Mouse (Mus musculus): ENCODE measurements around the gene Slc9a5.

The Slc9a5 gene

DNA sequence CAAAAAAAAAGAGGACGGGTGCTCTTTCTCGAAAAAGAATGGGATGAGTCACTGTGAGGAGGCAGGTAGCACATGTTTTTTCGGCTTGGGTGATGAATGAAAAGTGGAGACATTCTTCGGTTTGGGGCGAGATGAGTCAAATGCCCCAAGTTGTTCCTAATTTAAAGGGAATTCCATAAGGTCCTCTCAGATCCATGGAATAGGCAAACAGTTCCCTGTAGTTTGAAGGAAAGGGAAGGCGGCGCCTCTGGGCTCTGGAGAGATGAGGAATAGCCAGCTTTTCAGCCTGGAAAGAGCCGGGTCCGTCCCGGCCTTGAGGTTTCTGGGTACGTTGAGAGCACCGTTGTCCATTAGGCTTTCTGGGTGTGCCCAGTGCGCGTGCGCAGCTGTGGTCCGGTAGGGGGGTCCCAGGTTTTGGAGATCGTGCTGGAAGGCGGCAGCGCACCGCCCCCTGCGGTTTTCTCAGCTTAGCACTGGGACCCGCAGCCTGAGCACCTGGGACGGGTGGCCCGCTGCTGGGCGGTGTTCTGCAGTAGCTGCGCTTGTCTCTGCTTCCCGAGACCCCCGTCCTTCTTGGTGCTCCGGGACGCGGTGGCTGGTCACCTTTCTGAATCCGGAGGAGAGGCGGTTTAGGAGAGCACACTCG is at the start of gene Slc9a5:
Slc9a5 (plus strand) TSS at position 394 of the 646 bp plus-strand sequence.
- ATAC-seq (ENCODE audit: low TSS enrichment), result peak; percentile 10; the same call in 1 of the 2 replicates

DNA sequence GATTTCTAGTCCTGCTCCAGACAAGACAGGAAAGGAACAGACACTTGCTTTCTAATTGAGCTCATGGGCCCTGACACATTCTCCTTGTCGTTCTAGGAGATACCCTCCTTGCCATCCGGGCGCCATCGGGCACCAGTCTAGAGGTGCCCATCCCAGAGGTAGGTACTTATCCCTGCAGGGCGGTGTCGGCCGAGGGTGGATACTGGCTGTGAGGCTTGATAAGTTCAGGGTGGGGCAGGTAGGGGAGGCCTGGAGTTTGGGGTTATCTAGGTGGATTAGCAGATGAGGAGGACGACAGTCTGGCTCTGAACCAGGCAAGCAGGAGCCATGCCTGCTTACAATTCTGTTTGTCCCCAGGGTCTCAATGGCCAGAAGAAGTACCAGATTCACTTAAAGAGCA is 48.7 kb upstream of the Slc9a5 start:
- ATAC-seq (ENCODE audit: low TSS enrichment), result no peak

DNA sequence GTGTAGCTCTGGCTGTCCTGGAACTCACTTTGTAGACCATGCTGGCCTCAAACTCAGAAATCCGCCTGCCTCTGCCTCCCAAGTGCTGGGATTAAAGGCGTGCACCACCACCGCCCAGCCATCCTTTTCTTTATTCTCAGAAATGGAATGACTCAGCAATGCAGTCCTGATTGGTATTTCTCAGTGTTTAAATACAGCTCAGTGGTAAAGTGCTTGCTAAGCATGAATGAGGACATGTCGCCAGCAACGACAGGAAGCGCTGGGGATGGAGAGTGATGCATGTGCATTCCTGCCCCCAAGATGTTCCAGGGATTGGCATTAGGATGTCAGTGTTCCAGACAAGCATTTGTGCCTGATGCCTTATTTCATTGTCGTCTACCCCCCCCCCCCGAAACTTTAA is 45.2 kb upstream of the Slc9a5 start:
- ATAC-seq (ENCODE audit: low TSS enrichment), result peak; percentile 25

- ATAC-seq (ENCODE audit: low TSS enrichment), result no peak
Measured at GRCm38 (mm10) chr8:105303874-105304273, 44.8 kb upstream of the Slc9a5 start.

DNA sequence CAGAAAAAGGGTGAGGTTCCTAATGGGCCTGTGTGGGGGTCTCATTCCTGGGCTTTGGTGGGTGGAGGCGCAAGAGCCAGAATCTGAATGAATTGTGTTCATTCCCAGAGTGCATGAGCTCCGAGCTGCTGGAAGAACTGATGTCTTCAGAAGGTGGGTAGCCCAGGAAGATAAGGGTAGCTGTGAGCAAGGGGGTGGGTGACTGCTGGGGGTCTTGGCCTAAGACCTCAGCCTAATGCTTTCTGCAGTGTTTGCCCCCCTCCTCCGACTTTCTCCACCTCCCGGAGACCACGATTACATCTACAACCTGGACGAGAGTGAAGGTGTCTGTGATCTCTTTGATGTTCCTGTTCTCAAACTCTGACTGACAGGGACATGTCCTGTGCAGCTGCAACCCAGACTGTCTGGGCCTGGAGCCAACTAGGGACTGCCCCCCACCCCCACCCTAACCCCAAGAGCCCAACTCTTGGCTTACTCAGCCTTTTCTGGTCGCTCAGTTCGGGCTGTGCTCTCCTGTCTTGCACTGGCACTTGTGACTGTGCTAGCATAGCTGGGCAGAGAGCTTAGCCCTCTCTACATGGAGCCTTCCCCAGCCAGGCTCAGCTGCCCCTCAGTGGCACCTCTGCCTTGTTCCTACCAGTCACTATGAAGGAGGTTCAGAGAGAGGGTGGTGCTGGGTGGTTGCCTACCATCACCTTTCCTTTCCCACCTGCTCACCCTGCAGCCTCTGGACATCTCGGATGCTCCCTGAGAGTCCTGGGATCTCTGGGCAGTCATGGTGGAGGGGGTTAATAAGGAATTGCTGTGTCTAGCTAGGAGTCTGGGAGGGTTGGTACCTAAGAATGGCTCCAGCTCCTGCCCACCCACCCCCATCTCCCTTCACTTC is 44.1 kb upstream of the Slc9a5 start:
- ATAC-seq (ENCODE audit: low TSS enrichment), result peak; percentile 28

DNA sequence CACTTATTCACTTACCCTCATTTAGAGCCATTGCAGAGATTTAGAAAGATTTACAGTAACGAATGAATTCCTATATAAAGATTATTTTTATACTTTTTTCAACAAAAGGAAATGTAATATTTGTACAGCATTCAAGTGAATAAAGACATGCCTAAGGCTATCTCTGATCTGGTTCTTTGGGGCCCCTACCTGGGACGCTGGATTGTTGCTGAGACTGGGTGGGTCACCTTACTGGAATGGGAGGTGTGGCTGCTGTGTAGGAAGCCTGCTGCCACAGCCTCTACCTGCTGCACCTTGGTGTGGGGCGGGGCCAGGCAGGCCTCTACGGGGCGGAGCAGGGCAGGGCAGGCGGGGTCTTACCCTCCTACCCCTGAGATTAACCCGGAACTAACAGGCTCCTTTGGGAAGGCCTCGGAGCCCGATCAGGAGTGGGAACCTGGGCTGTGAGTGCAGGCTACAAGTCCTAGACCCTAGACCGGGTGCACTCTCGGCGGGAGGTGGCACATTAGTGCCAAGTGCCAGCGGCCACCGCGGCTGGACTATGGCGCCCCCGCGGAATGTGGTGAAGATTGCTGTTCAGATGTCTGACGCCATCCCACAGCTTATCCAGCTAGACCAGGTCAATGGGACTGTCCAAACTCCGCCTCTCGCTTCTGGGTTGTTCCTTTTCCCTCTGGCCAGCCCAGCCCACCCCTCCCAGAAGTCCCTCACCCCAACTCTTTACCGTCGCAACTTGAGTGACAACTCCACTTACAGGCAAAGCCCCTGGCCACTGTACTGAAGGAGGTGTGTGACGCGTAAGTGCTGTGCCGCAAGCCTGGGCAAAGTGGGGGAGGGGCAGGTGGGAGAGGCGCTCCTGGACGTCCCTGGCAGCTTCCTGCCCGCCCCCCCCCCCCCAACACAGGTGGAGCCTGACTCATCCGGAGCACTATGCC is 43.2 kb upstream of the Slc9a5 start, which contains the start of gene Elmo3:
Elmo3 (plus strand) TSS at position 391 of the 935 bp plus-strand sequence.
- ATAC-seq (ENCODE audit: low TSS enrichment), result peak; percentile 22

- peak; percentile 45 for ATAC-seq (ENCODE audit: low TSS enrichment)
Measured at GRCm38 (mm10) chr8:105306146-105306691, 42.4 kb upstream of the Slc9a5 start.

DNA sequence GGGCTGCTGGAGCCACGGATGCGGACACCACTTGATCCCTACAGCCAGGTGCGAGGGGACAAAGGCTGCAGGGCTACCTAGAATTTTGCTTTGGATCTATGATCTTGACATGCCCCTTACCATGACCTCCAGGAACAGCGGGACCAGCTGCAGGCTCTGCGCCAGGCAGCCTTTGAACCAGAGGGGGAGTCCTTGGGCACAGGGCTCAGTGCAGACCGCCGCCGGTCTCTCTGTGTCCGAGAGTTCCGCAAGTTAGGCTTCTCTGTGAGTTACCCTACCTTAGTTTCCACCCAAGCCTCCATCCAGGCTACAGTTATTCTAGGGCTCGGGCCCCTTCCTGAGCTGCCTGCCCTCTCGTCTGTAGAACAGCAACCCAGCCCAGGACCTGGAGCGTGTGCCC is 41.0 kb upstream of the Slc9a5 start:
- ATAC-seq (ENCODE audit: low TSS enrichment), result no peak

DNA sequence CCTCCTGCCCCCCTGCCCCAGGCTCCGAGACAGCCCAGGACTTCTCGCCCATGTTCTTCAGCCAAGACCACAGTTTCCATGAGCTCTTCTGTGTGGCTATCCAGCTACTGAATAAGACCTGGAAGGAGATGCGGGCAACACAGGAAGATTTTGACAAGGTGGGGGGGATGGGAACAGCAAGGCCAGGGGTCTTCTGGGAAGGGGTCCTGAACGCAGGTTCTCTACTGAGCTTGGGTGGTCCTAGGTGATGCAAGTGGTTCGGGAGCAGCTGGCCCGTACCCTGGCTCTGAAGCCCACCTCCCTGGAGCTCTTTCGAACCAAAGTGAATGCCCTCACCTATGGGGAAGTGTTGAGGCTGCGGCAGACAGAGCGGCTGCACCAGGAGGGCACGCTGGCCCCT is 40.2 kb upstream of the Slc9a5 start:
- no peak for ATAC-seq (ENCODE audit: low TSS enrichment)

- ATAC-seq (ENCODE audit: low TSS enrichment), result no peak
Measured at GRCm38 (mm10) chr8:105309142-105309847, 39.3 kb upstream of the Slc9a5 start.

GRCm38 (mm10) chr8:105310118-105310517 is 38.5 kb upstream of the Slc9a5 start:
- ATAC-seq (ENCODE audit: low TSS enrichment), result no peak

- no peak for ATAC-seq (ENCODE audit: low TSS enrichment)
Measured at GRCm38 (mm10) chr8:105311718-105312117, 36.9 kb upstream of the Slc9a5 start.

DNA sequence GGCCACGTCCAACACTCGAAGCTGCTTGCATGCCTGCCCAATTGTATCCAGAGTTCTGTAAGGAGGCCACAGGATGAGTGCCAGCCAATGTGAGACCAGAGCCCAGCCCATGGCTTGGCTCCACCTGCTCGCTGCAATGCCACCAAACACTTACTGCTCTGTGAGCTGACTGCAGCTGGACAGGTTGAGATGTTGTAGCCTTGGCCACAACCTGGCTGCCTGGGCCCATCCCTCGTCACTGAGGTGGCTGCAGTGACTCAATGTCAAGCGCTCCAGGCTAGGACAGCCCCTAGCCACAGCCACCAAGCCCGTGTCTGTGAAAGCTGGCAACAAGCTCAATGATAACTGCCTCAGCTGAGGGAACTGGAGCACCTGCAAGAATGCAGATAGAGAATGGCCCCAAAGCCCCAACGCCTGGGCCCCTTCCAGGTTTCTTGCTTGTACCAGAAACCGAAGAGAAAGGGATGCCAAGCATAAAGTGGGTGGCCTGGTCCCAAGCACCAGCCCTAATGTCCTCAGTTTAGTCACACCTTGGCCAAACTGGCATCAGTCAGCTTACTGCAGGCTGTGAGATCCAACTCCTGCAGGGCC is 35.7 kb upstream of the Slc9a5 start:
- no peak for ATAC-seq (ENCODE audit: low TSS enrichment)

DNA sequence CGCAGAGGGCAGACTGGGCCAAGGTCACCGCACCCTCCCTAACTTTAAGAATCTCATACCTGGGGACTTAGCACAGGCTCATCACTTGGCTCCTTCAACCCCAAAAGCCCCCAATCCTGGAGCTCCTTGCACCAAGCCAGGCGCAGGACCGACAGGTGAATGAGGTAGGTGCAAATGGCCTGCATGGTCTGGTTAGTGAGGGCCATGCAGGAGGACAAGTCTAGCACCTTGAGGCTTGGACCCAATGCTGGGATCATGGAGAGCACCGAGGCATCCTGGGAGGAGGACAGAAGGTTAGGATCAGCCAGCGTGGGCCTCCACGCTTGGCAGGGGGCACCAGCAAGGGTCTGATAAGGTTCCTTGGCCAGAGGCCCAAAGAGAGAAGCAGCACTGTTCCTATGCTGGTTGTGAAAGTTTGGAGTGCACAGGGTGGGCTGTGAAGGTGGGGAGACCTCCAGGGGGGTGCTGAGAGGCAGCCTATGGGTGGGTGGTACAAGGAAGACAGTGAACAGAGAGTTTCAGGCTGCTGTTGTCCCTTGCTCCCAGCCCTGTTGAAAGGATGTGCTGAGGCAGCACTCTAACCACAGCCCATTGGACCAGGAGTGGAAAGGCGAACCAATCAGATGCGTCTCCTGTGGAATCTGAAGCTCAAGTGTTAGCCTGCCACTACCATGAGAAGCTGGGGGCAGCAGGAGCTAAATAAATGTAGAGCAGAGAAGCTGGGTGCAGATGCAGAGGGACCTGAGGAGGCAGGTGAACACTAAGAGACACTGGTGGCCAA is 34.8 kb upstream of the Slc9a5 start:
- ATAC-seq (ENCODE audit: low TSS enrichment), result no peak

GRCm38 (mm10) chr8:105315073-105315769 is 33.4 kb upstream of the Slc9a5 start:
- ATAC-seq (ENCODE audit: low TSS enrichment), result no peak

DNA sequence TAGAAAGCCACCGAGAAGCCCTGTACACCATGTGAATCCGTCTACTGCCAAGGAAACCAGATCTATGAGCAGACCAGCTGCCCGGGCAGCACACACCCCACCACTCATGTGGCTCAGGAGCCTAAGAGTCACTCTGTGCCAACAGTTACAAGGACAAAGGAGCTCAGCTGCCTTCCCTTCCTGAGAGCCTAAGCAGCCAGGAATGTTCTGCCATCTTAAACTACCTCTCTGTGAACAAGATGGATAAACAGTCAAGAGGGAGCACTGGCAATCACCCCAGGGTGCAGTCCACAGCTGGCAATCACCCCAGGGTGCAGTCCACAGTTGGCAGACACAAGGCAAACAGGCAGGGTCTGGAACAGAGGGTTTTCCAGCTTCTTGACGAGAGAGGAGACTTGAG is 30.7 kb upstream of the Slc9a5 start:
- ATAC-seq (ENCODE audit: low TSS enrichment), result no peak

DNA sequence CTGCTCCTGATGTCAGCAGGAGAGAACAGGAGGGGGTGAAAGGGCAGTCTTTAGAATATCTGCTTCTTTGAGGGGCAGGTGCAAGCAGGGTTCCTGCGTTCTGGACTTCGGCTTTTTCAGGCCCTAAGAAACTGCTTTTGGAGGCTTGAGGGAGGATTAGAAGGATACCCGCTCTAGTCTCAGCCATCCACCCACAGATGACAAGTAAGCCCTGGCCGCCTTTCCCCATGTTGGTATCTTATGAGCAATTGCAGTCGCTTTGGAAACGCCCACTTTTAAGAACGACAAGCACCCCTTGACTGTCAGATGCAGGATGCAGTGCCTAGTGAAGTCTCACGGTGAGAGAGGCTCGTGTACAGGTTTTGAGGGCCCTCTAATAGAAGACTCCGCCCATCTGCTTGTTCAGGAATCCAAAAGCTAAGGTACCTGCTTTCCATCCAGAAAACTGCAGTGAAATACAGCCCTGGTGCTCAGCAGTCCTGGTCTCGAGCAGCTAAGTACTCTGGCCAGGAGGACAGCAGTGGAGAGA is 29.9 kb upstream of the Slc9a5 start:
- peak; percentile 58; the same call in 1 of the 2 replicates for ATAC-seq (ENCODE audit: low TSS enrichment)

GRCm38 (mm10) chr8:105323183-105323582 is 25.5 kb upstream of the Slc9a5 start:
- no peak for ATAC-seq (ENCODE audit: low TSS enrichment)

GRCm38 (mm10) chr8:105325641-105326093 is 23.0 kb upstream of the Slc9a5 start:
- ATAC-seq (ENCODE audit: low TSS enrichment), result peak; percentile 29

All from frontal cortex, adult (tissue).